Mouse (Mus musculus) E14TG2a.4 (cell line): ENCODE measurements around the gene Myh7.

Experiments used
- H3K27me3 ChIP-seq: 2 replicates; pipeline ENCODE4 v1.6.1; 2014; ENCODE audit warnings: low read length, control low read depth; ENCODE audit not compliant: insufficient read depth
- H3K36me3 ChIP-seq: 2 replicates; pipeline ENCODE4 v1.6.1; 2014; ENCODE audit warnings: low read length, control low read depth; ENCODE audit not compliant: insufficient read depth
- H3K4me1 ChIP-seq: replicated peaks from 2 replicates; pipeline ENCODE4 v1.6.1; 2014; ENCODE audit warnings: low read depth, low read length, control low read depth
- H3K4me3 ChIP-seq: replicated peaks from 2 replicates; pipeline ENCODE4 v1.5.1; 2014; ENCODE audit warnings: mild to moderate bottlenecking, low read length
- H3K9me3 ChIP-seq: 2 replicates; pipeline ENCODE4 v1.6.1; 2014; ENCODE audit warnings: low read length, control low read depth
- CTCF ChIP-seq: conservative IDR thresholded peaks from 2 replicates; pipeline ENCODE4 v1.5.1; 2014; ENCODE audit warnings: low read length
- NANOG ChIP-seq: IDR thresholded peaks from 2 replicates; pipeline ENCODE4 v1.6.1; 2014; ENCODE audit warnings: borderline replicate concordance, low read length, mixed read lengths
- POU5F1 ChIP-seq: IDR thresholded peaks from 2 replicates; pipeline ENCODE4 v1.6.1; 2014; ENCODE audit warnings: low read length, borderline replicate concordance

Myh7 gene

DNA sequence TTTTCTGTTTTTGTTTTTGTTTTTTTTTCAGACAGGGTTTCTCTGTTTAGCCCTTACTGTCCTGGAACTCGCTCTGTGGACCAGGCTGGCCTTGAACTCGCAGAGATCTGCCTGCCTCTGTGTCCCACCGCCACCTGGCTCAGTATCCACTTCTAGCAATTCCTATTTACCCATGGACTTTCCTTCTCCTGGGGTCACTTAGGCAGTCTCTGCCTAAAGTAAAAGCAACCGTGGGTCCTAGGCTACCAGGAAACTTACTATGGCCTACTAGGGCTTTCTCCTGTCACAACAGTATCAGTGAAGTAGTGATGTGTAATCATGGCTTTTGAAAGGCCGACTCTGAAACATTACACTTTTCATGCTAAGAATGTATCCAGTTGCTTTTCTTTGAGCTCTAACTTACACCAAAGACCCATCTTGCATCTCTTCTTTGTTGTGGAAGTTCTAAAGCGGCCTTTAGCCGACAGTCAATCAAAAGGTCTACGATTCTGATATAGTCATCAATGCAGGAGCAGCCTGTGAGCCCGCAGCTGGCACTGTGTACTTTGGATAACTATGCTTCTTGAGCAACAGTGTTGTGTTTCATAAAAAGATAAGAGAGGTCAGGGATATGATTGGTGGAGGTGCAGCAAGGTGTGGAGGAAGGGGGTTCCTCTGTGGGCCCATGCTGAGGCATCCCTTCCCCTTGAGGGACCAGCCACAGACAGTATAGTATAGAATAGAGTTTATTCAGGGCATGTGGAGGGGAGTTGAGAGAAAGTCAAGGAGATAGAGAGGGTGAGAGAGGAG lies 12.9 kb upstream of the Myh7 start:
- Histone ChIP-seq H3K27me3 (no peaks in the 10 kb centered on the region), H3K4me3 (no peak overlapping the region), H3K36me3 (no peaks in the 10 kb centered on the region), H3K4me1 (peaks cover 20% of the 10 kb centered on the region), H3K9me3 (no peaks in the 10 kb centered on the region)
- TF ChIP-seq CTCF (no peak), POU5F1 (no peak), NANOG (no peak)

DNA sequence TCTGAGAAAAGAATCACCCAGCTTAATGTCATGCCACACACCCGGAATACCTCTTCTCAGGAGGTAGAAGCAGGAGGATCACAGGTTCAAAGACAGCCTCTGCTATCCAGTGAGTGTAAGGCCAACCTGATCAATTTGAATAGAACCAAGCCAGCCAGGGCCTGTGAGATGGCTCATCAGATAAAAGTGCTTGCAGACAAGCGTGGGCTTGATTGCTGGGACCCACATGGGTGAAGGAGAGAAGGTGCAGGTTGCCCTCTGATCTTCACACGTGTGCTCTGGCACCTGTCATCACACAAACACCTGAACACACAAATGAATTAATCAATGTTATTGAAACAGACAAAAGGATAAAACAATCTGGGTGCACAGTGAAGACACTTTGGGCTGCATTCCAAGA lies 12.1 kb upstream of the Myh7 start:
- H3K36me3 ChIP-seq: no peaks in the 10 kb centered on the region

DNA sequence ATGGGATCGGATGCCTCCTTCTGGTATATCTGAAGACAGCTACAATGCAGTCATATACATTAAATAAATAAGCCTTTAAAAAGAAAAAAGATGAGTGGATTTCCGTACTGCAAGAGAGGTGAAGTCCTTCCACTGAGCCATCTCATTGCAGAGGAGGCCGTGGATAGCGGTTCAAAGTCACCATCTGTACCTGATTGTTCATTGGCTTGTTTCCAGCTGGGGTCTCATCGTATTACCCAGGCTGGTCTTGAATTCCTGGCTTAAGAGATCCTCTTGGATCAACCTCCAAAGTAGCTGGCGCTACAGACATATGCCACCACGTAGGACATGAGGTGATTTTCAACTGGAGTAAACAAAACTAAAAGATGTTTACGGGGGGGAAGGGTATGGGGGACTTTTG lies 11.5 kb upstream of the Myh7 start:
- Histone ChIP-seq H3K27me3 (no peaks in the 10 kb centered on the region), H3K4me1 (peaks cover 24% of the 10 kb centered on the region), H3K36me3 (no peaks in the 10 kb centered on the region), H3K4me3 (no peak overlapping the region), H3K9me3 (no peaks in the 10 kb centered on the region)
- TF ChIP-seq CTCF: no peak
- TF ChIP-seq NANOG: no peak
- TF ChIP-seq POU5F1: no peak

More for the DNA sequence above, 12.1 kb upstream of the Myh7 start:
- no peak overlapping the region for H3K4me3 ChIP-seq
- H3K9me3 ChIP-seq: no peaks in the 10 kb centered on the region
- TF ChIP-seq CTCF (no peak), POU5F1 (no peak), NANOG (no peak)
- H3K27me3 ChIP-seq: no peaks in the 10 kb centered on the region
- H3K4me1 ChIP-seq: peaks cover 24% of the 10 kb centered on the region

DNA sequence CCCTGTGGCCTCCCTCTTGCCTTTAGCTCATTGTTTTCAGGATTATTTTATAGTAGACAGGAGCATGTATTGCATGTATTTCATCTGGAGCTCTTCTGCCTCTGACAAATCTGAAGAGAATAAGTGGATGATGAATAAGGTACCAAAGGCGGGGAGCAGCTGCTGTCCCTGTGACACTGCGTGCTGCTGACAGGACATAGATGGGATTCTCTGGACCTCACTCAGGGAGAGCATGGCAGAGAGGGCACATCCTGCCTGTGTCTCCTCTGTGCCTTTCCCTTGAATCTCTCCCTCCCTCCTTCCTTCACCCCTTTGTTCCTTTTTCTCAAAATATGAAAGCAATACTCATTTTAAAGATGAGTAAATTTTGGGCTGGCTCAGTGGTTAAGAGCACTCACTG lies 11.1 kb upstream of the Myh7 start:
- TF ChIP-seq POU5F1: no peak
- no peak for TF ChIP-seq CTCF
- no peak for TF ChIP-seq NANOG
- no peaks in the 10 kb centered on the region for H3K9me3 ChIP-seq
- H3K4me1 ChIP-seq: peaks cover 24% of the 10 kb centered on the region
- H3K36me3 ChIP-seq: no peaks in the 10 kb centered on the region
- H3K27me3 ChIP-seq: 0 out of 2 replicates have a peak, but pooled peaks cover 4% of the 10 kb centered on the region
- no peak overlapping the region for H3K4me3 ChIP-seq

DNA sequence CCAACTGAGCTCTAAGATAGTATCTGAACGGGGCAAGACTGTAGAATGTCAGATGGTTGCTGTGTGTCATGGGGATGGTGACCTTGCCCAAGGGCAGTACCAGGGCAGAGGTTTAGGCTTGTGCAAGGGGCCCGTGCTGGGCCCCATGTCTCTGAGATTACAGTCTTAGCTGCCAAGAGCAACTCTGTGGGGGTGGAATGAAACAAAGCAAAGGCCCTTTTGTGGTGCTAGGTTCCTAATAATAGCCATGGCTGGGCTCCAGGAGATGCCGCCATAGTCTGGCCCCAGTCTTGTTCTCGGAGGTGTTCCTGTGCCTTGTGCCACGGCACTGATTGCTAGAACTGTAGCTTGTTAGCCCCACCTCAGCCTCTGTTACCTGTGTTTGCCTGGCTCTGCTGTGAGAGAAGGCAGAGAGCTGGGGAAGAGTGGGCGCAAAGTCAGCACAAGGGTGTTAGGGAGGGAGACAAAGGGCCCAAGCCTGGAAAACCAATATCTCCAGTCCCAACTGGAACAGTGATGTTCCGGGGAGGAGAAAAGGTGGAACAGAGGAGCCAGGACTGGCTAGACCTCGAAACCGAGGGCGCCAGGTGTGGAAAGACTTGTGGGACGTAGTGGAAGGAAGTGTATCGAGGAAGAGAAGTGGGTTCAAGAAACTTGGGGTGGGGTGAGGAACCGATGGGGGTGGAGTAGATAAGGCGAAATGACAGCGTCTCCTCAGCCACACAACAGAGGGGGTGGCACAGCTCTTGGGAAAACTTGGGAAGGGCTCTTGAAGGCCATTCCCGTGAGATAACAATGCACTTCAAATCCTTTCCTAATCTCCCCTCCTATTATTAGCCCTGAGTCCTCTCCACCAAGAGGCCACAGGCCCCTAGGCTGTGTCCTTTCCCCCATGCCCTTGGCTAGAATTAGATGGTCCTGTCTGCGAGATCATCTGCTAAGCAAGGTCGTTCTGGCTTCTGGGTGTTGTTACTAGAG lies 9.7 kb upstream of the Myh7 start:
- H3K36me3 ChIP-seq: no peaks in the 10 kb centered on the region
- no peak overlapping the region for H3K4me3 ChIP-seq
- peaks cover 24% of the 10 kb centered on the region for H3K4me1 ChIP-seq
- TF ChIP-seq CTCF (no peak), POU5F1 (no peak), NANOG (no peak)
- no peaks in the 10 kb centered on the region for H3K9me3 ChIP-seq
- H3K27me3 ChIP-seq: 0 out of 2 replicates have a peak, but pooled peaks cover 6% of the 10 kb centered on the region

DNA sequence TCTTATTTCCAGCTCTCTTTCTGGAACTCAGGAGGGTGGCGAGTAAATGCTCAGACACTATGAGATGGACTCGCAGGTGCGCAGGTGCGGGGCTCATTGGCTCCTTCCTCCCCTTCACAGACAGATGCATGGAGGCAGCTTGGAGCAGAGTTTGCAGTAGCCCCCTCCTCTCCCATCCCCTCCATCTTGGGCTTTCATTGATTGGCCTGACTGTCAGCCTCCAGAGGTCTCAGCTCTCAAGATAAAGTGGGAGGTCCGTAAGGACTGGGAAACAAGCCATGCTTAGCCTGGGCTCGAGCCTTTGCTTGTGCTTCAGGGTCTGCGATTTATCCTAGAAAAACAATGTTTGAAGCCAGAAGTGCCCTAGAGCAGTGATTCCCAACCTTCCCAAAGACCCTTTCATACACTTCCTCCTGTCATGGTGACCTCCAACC lies 8.3 kb upstream of the Myh7 start:
- Histone ChIP-seq H3K27me3 (peaks cover 15% of the 10 kb centered on the region; the same call in 1 of the 2 replicates), H3K36me3 (no peaks in the 10 kb centered on the region), H3K4me3 (no peak overlapping the region), H3K9me3 (no peaks in the 10 kb centered on the region), H3K4me1 (peaks cover 24% of the 10 kb centered on the region)
- no peak for TF ChIP-seq CTCF
- TF ChIP-seq POU5F1: no peak
- no peak for TF ChIP-seq NANOG

DNA sequence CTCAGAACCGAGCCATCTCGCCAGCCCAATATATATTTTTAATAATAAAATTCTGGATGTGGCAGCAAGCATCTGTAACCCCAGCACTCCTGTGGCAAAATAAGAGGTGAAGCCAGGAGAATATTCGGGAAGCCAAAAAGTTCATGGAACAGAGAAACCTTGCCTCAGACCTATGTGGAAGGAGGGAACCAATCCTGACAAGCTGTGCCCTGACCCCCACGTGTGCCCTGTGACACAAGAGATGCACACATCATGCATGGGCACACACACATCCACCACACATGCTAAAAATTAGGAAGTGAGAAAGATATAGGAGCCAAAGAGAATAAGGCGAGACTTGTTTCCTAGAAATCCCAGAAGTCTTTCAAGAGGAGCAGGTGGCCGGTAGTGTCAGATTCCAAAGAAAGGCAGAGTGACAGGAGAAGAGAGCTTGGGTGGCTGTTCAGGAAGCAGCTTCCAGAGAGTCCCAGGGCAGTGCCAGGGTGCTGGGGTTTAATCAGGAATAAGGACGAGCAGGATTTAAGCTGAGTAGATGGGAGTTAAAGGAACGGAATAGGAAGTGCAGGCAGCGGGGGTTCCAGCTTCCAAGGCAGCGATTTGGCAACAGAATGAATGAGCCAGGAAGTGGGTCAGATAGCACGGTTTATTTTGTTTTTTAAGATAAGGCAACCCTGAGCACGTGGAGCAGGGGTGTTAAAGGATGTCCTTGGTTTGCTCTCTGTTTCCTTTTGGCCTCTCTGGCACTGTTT lies 7.7 kb upstream of the Myh7 start:
- no peaks in the 10 kb centered on the region for H3K36me3 ChIP-seq
- no peaks in the 10 kb centered on the region for H3K9me3 ChIP-seq
- peaks cover 27% of the 10 kb centered on the region for H3K4me1 ChIP-seq
- H3K4me3 ChIP-seq: no peak overlapping the region
- TF ChIP-seq CTCF: no peak
- TF ChIP-seq NANOG: no peak
- TF ChIP-seq POU5F1: no peak
- peaks cover 19% of the 10 kb centered on the region; the same call in 1 of the 2 replicates for H3K27me3 ChIP-seq

DNA sequence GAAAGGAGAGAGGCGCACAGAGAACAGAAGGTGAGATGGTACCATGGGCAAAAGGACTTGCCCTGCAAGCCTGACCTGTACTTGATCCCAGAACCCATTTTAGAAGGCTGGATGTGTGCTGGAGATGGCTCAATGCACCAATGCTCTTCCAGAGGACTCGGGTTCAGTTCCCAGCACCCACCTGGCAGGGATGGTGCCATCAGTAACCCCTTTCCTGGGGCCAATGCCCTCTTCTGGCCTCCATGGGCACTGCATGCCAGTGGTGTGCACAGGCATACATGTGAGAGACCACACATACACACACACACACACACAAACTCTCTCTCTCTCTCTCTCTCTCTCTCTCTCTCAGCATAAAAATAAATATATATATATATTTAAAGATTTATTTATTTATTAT lies 7.0 kb upstream of the Myh7 start:
- Histone ChIP-seq H3K27me3 (peaks cover 24% of the 10 kb centered on the region), H3K4me1 (peaks cover 34% of the 10 kb centered on the region), H3K4me3 (no peak overlapping the region), H3K9me3 (no peaks in the 10 kb centered on the region), H3K36me3 (no peaks in the 10 kb centered on the region)
- TF ChIP-seq CTCF (no peak; the same call in 1 of the 2 replicates), POU5F1 (no peak), NANOG (no peak)
